Mouse (Mus musculus): ENCODE measurements around the gene Rfxank.

DNA sequence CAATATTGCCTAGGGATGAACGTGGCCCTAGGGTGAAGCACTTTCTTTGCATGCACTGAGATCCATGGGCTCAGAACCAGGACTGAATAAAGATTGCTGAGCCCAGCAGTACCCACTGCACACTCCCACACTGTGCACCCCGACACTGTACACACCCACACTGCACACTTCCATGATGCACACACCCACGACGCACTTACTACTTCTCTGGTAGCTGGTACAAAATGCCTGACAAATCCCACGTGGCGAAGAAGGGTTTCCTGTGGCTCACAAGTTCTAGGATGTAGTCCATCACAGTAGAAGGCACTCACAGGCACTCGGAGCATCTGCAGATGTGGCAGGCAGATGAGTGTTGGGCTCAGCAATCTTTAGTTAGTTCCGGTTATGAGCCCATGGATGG, 14.0 kb downstream of the Rfxank start:
- TF ChIP-seq POLR2A (IDR thresholded peaks at IDR 0.05; ENCODE audit: insufficient read length, low read depth) (no peak), MAX (IDR thresholded peaks at IDR 0.05; ENCODE audit: low read depth) (no peak), SRF (IDR thresholded peaks at IDR 0.05; ENCODE audit: control insufficient read depth, insufficient read length, low read depth) (no peak), TCF3 (IDR thresholded peaks at IDR 0.05; ENCODE audit: insufficient read length, low read depth) (no peak)

All from myocyte (in vitro differentiated cells).